11 mouse cellular contexts compared by ENCODE assay signal in the genomic region with DNA sequence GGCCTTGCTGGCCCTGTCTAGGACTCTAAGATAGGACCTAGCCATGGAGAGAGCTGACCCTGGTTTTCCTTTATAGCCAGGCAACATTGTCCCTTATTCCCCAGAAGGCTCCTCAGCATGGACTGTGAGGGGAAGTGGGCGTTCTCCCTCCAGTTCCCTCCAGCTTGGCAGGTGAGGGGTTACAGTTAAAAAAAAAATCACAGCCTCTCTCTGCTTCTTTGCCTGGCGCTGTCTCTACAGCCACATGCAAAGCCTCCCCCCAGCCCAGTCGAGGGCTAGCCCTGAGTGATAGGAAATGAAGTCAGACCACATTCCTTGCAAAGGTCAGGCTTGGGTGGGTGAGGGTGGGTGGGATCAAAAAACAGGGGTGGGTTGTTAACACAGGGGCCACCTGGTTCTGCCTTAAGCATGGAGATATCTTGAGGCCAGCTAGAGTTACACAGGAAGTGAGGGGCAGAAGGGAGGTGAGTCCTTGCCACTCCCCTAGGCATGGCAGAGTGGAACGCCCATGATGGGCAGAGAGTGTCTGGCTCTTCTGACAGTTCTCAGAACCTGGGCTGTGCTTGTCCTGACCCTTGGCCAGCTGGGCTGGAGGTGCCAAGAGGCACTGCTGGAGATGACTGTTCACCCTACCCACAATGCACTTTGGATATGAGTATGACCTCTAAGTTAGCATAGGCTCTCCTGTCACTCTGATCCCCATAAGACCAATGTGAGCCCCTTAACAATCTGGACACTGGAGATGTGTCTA. TPM values are rescaled to one million over a fixed set of nuclear protein-coding genes. Genes with fewer than 3 reads are reported as not detected.
DNase-seq lines count a peak whose midpoint lies in the region; ATAC-seq lines count a peak whose summit lies in the region.
"Had no signal": no experiment of that assay in that cellular context is flagged by ENCODE, and none has a peak within 500 bp of the region (broad histone marks: within the 10 kb centered on the region; RNA-seq: fewer than 3 reads in every experiment).

No protein-coding gene starts in this region.

- no peak overlapping the region for H3K27ac ChIP-seq in kidney, embryonic 16.5 days (ENCODE audit: low read length)
- H3K27ac ChIP-seq in embryonic facial prominence, embryonic 10.5 days (replicated peaks): 0 out of 2 replicates have a peak overlapping the region, but pooled peaks have one; percentile 8
- H3K27ac ChIP-seq in midbrain, embryonic 14.5 days (replicated peaks; ENCODE audit: low read depth, low read length): no peak overlapping the region
- H3K27ac ChIP-seq: hindbrain, postnatal 0 days; limb, embryonic 12.5 days had no signal

- H3K4me3 ChIP-seq in kidney, embryonic 16.5 days (ENCODE audit: low read length): no peak overlapping the region
- no peak overlapping the region for H3K4me3 ChIP-seq in embryonic facial prominence, embryonic 10.5 days
- no peak overlapping the region for H3K4me3 ChIP-seq in midbrain, embryonic 14.5 days (replicated peaks; ENCODE audit: low read depth, low read length)
- H3K4me3 ChIP-seq: limb, embryonic 12.5 days had no signal

- no peaks in the 10 kb centered on the region for H3K9me3 ChIP-seq in kidney, embryonic 16.5 days (ENCODE audit: low read length)
- no peaks in the 10 kb centered on the region for H3K9me3 ChIP-seq in embryonic facial prominence, embryonic 10.5 days
- no peaks in the 10 kb centered on the region for H3K9me3 ChIP-seq in midbrain, embryonic 14.5 days (ENCODE audit: control insufficient read depth, low read length)
- H3K9me3 ChIP-seq: limb, embryonic 12.5 days had no signal

- peak; percentile 64; the same call in 1 of the 2 replicates for ATAC-seq in kidney, embryonic 16.5 days (ENCODE audit: low FRiP score, low TSS enrichment)
- ATAC-seq in midbrain, embryonic 14.5 days (ENCODE audit: low FRiP score, low TSS enrichment): no peak
- ATAC-seq: hindbrain, postnatal 0 days had no signal

- H3K27me3 ChIP-seq in kidney, embryonic 16.5 days (ENCODE audit: insufficient read depth, low read length): no peaks in the 10 kb centered on the region
- H3K27me3 ChIP-seq in embryonic facial prominence, embryonic 10.5 days (replicated peaks; ENCODE audit: low read depth, poor library complexity, severe bottlenecking): peaks cover 5% of the 10 kb centered on the region; the same call in 1 of the 2 replicates
- H3K27me3 ChIP-seq in midbrain, embryonic 14.5 days (ENCODE audit: control insufficient read depth, insufficient read depth, low read length): no peaks in the 10 kb centered on the region
- H3K27me3 ChIP-seq: limb, embryonic 12.5 days had no signal

- H3K36me3 ChIP-seq in kidney, embryonic 16.5 days (ENCODE audit: insufficient read depth, low read length): no peaks in the 10 kb centered on the region
- H3K36me3 ChIP-seq in embryonic facial prominence, embryonic 10.5 days (replicated peaks): no peaks in the 10 kb centered on the region
- no peaks in the 10 kb centered on the region for H3K36me3 ChIP-seq in midbrain, embryonic 14.5 days (ENCODE audit: control insufficient read depth, insufficient read depth, low read length)
- H3K36me3 ChIP-seq: limb, embryonic 12.5 days had no signal

- no peak overlapping the region for H3K9ac ChIP-seq in kidney, embryonic 16.5 days (replicated peaks; ENCODE audit: low read length)
- no peak overlapping the region for H3K9ac ChIP-seq in midbrain, embryonic 14.5 days (replicated peaks; ENCODE audit: low read length)
- H3K9ac ChIP-seq: limb, embryonic 12.5 days had no signal

- no peak for DNase-seq in kidney, postnatal 4 days
- DNase-seq in ES-CJ7 (ENCODE audit: low read depth, low spot score): peak; percentile 39
- peak; percentile 46 for DNase-seq in embryonic facial prominence, embryonic 10.5 days (ENCODE audit: low spot score)
- DNase-seq in mesoderm, embryonic 11.5 days (ENCODE audit: low read depth, low spot score): peak; percentile 22
- no peak for DNase-seq in midbrain, embryonic 14.5 days
- no peak for DNase-seq in right cerebral cortex, postnatal 4 days
- DNase-seq: adrenal gland, adult 2 months; thymus, postnatal 36 days had no signal

- no peak overlapping the region for H3K4me2 ChIP-seq in kidney, embryonic 16.5 days (replicated peaks; ENCODE audit: low read depth, low read length)
- no peak overlapping the region for H3K4me2 ChIP-seq in midbrain, embryonic 14.5 days (ENCODE audit: low read length)
- H3K4me2 ChIP-seq: limb, embryonic 12.5 days had no signal

- no peaks in the 10 kb centered on the region for H3K4me1 ChIP-seq in kidney, embryonic 16.5 days (ENCODE audit: insufficient read depth, low read length)
- peaks cover 22% of the 10 kb centered on the region for H3K4me1 ChIP-seq in embryonic facial prominence, embryonic 10.5 days
- no peaks in the 10 kb centered on the region for H3K4me1 ChIP-seq in midbrain, embryonic 14.5 days (ENCODE audit: control insufficient read depth, insufficient read depth, low read length)

- 19% methylated on average over 4 of the region's 4 CpGs for WGBS in kidney, embryonic 16.5 days
- WGBS in embryonic facial prominence, embryonic 10.5 days: 47% methylated on average over 4 of the region's 4 CpGs
- WGBS in midbrain, embryonic 14.5 days: 70% methylated on average over 4 of the region's 4 CpGs

RNA-seq across cellular contexts. Expression of a gene that starts 1.6 kb away (rescaled TPM):
- 6.9 and 7.8 TPM in 2 replicates for polyA plus RNA-seq in kidney, embryonic 16.5 days (2015; fragmentation: Nextera tagmentation; extraction: Ambion mirVana)
- polyA plus RNA-seq in embryonic facial prominence, embryonic 10.5 days (2016; fragmentation: Nextera tagmentation; extraction: Ambion mirVana): 0.55 and 0.65 TPM in 2 replicates
- 0.72 TPM in 1 of 2 replicates, not detected in the other for polyA plus RNA-seq in midbrain, embryonic 14.5 days (2014; fragmentation: Nextera tagmentation; extraction: Ambion mirVana)
- polyA plus RNA-seq: limb, embryonic 12.5 days had no signal

RNA-seq across cellular contexts. Expression of a gene that starts 17.8 kb away (rescaled TPM):
- polyA plus RNA-seq in kidney, embryonic 16.5 days (2015; fragmentation: Nextera tagmentation; extraction: Ambion mirVana): 37.9 and 39.2 TPM in 2 replicates
- 23.9 and 25.9 TPM in 2 replicates for polyA plus RNA-seq in embryonic facial prominence, embryonic 10.5 days (2016; fragmentation: Nextera tagmentation; extraction: Ambion mirVana)
- polyA plus RNA-seq in midbrain, embryonic 14.5 days (2014; fragmentation: Nextera tagmentation; extraction: Ambion mirVana): 32.7 and 33.3 TPM in 2 replicates

RNA-seq across cellular contexts. Expression of a gene that starts 20.0 kb away (rescaled TPM):
- not detected in 2 replicates for polyA plus RNA-seq in kidney, embryonic 16.5 days (2015; fragmentation: Nextera tagmentation; extraction: Ambion mirVana)
- 0.11 TPM in 1 of 2 replicates, not detected in the other for polyA plus RNA-seq in embryonic facial prominence, embryonic 10.5 days (2016; fragmentation: Nextera tagmentation; extraction: Ambion mirVana)
- not detected in 2 replicates for polyA plus RNA-seq in midbrain, embryonic 14.5 days (2014; fragmentation: Nextera tagmentation; extraction: Ambion mirVana)
- polyA plus RNA-seq: hindbrain, postnatal 0 days; limb, embryonic 12.5 days had no signal

RNA-seq across cellular contexts. Expression of a gene that starts 28.3 kb away (rescaled TPM):
- polyA plus RNA-seq in kidney, embryonic 16.5 days (2015; fragmentation: Nextera tagmentation; extraction: Ambion mirVana): 26.2 and 26.8 TPM in 2 replicates
- 23.7 and 25.5 TPM in 2 replicates for polyA plus RNA-seq in embryonic facial prominence, embryonic 10.5 days (2016; fragmentation: Nextera tagmentation; extraction: Ambion mirVana)
- 25.7 and 28.1 TPM in 2 replicates for polyA plus RNA-seq in midbrain, embryonic 14.5 days (2014; fragmentation: Nextera tagmentation; extraction: Ambion mirVana)

RNA-seq across cellular contexts. Expression of a gene that starts 28.6 kb away (rescaled TPM):
- polyA plus RNA-seq in kidney, embryonic 16.5 days (2015; fragmentation: Nextera tagmentation; extraction: Ambion mirVana): 38.1 and 41.2 TPM in 2 replicates
- polyA plus RNA-seq in embryonic facial prominence, embryonic 10.5 days (2016; fragmentation: Nextera tagmentation; extraction: Ambion mirVana): 60.7 and 66.2 TPM in 2 replicates
- 4.5 and 5.0 TPM in 2 replicates for polyA plus RNA-seq in midbrain, embryonic 14.5 days (2014; fragmentation: Nextera tagmentation; extraction: Ambion mirVana)

Comparison
In these comparisons a context has a peak if more than half of its experiments do, and no peak if none do; other contexts are left out.
1. DNase-seq: peak in ES-CJ7 (single experiment), embryonic facial prominence, embryonic 10.5 days (single experiment) and mesoderm, embryonic 11.5 days (single experiment); none in kidney, postnatal 4 days (0 of 2), midbrain, embryonic 14.5 days (single experiment) and right cerebral cortex, postnatal 4 days (single experiment).